Mouse (Mus musculus): Measurements from ENCODE around the gene Gm10320. TPM values are rescaled to one million over a fixed set of nuclear protein-coding genes. Genes with fewer than 3 reads are reported as not detected.

Gene Gm10320
- total and polyA plus RNA-seq, 3 experiments, result 0.60 to 0.93 TPM; not detected in 1

DNA sequence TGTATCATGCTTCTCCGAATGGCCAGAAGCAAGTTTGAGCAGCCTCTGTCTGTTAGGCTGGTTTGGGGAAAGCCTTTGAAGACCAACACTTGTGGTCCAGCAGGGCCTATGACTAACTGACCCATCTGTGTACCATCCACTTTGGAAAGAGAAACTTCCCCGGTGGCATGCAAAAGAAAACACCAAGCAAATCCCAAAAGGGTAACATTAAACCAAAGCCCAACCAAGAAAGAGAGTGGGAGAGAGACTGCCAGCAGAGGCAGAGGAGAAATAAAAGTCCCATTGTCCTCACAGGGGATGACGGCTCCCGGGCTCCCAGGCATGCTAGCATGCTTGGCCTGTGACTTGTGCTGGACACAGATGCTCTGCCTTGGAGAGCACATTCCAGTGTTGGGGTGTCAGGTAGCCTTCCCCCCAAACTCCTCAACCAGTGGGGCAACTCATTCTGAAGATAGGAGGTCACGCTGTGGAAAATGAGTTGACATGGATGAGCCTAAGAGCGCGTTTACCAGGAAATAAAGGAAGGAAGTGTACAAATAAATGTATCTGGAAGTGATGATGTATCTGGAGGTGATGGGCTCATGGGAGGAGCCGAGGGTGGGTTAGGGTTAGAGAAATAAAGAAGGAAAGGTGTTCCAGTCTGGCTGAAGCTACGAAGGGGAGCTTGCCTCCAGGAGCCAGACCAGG, 911 bp upstream of the Gm10320 start:
- no peaks in the 10 kb centered on the region for H3K36me3 ChIP-seq (replicated peaks)
- no peak overlapping the region for H3K4me3 ChIP-seq (ENCODE audit: low read depth, low read length)
- no peak for ATAC-seq (ENCODE audit: extremely low read depth, insufficient number of reproducible peaks, low FRiP score, poor library complexity, severe bottlenecking)
- H3K27me3 ChIP-seq (ENCODE audit: insufficient read depth, low read length), result no peaks in the 10 kb centered on the region; the same call in 1 of the 2 replicates
- TF ChIP-seq GATA1 (IDR thresholded peaks at IDR 0.05; ENCODE audit: borderline replicate concordance, low read length) (no peak), TAL1 (conservative IDR thresholded peaks at IDR 0.05; ENCODE audit: low read depth, low read length) (no peak), GATA2 (IDR thresholded peaks at IDR 0.05; ENCODE audit: borderline replicate concordance, low read depth, low read length) (no peak), POLR2AphosphoS5 (IDR thresholded peaks at IDR 0.05; ENCODE audit: insufficient replicate concordance, low read depth, low read length) (no peak)
- H3K4me1 ChIP-seq (ENCODE audit: insufficient read depth, low read depth, low read length), result no peaks in the 10 kb centered on the region
- H3K9me3 ChIP-seq (replicated peaks), result 0 out of 2 replicates have a peak, but pooled peaks cover 4% of the 10 kb centered on the region
- DNase-seq (ENCODE audit: low spot score), result no peak

DNA sequence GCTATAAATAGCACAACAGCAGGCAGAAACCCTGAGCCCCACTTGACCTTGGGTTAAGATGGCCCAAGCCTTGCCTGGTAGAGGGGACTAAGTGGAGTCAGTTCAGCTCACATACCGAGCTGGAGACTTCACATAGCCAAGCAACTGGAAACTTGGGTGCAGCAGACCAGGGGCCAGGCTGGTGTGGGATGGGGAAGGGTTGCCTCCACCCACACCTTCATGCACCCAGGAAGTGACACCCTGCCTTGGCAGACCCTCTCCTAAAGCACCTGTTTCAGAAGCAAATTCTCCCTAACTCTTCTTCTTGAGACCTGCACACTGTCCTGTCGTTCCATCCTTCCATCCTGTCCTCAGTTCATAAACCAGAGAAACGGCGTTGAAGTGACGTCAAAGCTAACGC, 5.1 kb downstream of the Gm10320 start:
- Histone ChIP-seq H3K4me1 (ENCODE audit: insufficient read depth, low read depth, low read length) (no peaks in the 10 kb centered on the region), H3K27me3 (ENCODE audit: insufficient read depth, low read length) (no peaks in the 10 kb centered on the region; the same call in 1 of the 2 replicates), H3K36me3 (replicated peaks) (no peaks in the 10 kb centered on the region), H3K4me3 (ENCODE audit: low read depth, low read length) (no peak overlapping the region), H3K9me3 (replicated peaks) (no peaks in the 10 kb centered on the region)
- ATAC-seq (ENCODE audit: extremely low read depth, insufficient number of reproducible peaks, low FRiP score, poor library complexity, severe bottlenecking), result no peak
- DNase-seq (ENCODE audit: low spot score), result no peak
- TF ChIP-seq CTCF (IDR thresholded peaks at IDR 0.05; ENCODE audit: low read depth, low read length) (no peak), GATA1 (IDR thresholded peaks at IDR 0.05; ENCODE audit: borderline replicate concordance, low read length) (no peak), TAL1 (conservative IDR thresholded peaks at IDR 0.05; ENCODE audit: low read depth, low read length) (no peak), POLR2AphosphoS5 (IDR thresholded peaks at IDR 0.05; ENCODE audit: insufficient replicate concordance, low read depth, low read length) (no peak), GATA2 (IDR thresholded peaks at IDR 0.05; ENCODE audit: borderline replicate concordance, low read depth, low read length) (no peak)

DNA sequence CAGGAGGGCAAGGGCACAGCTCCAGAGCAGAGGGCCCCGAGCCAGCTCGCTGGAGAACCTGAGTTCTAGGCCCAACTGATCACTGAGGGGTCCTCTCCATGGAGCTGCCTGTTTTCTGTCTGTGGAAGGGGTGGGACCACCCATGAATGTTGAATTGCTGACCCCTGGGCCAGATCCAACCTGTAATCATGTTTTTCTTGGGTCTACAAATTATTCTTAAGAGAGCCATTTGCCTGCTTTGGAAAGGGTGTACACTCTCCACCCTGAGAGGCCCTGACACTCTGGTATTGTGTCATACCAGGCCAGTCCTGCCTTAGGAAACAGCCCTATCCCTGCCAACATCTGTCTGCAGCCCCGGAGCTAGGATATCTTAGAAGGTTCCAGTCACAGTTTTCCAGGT, 5.6 kb downstream of the Gm10320 start:
- no peak for ATAC-seq (ENCODE audit: extremely low read depth, insufficient number of reproducible peaks, low FRiP score, poor library complexity, severe bottlenecking)
- no peak for TF ChIP-seq POLR2AphosphoS5 (IDR thresholded peaks at IDR 0.05; ENCODE audit: insufficient replicate concordance, low read depth, low read length)
- no peak for TF ChIP-seq TAL1 (conservative IDR thresholded peaks at IDR 0.05; ENCODE audit: low read depth, low read length)
- TF ChIP-seq GATA1 (IDR thresholded peaks at IDR 0.05; ENCODE audit: borderline replicate concordance, low read length), result no peak
- no peak for TF ChIP-seq CTCF (IDR thresholded peaks at IDR 0.05; ENCODE audit: low read depth, low read length)
- no peak for TF ChIP-seq GATA2 (IDR thresholded peaks at IDR 0.05; ENCODE audit: borderline replicate concordance, low read depth, low read length)
- Histone ChIP-seq H3K9me3 (replicated peaks) (no peaks in the 10 kb centered on the region), H3K27me3 (ENCODE audit: insufficient read depth, low read length) (no peaks in the 10 kb centered on the region; the same call in 1 of the 2 replicates), H3K4me1 (ENCODE audit: insufficient read depth, low read depth, low read length) (no peaks in the 10 kb centered on the region), H3K36me3 (replicated peaks) (no peaks in the 10 kb centered on the region), H3K4me3 (ENCODE audit: low read depth, low read length) (no peak overlapping the region)
- DNase-seq (ENCODE audit: low spot score), result no peak

DNA sequence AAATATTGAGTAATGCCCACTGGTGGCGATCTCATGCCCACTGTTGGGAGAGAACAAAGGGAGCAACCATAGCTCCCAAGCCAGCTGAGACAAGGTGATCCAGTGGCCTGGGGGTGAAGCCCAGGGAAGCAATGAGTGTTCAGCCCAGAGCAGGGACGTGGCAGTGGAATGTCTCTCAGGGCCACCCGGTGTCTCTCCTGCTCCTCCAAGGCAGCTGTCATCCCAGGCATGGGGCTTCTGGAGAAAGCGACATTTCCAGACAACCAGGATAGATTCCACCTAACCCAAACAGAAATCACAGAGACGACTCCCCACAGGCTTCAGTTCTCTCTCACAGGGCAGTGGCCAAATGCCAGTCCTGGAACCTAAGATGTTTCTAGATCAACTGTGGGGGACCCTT, 6.4 kb downstream of the Gm10320 start:
- no peaks in the 10 kb centered on the region for H3K4me1 ChIP-seq (ENCODE audit: insufficient read depth, low read depth, low read length)
- ATAC-seq (ENCODE audit: extremely low read depth, insufficient number of reproducible peaks, low FRiP score, poor library complexity, severe bottlenecking), result no peak
- no peak for TF ChIP-seq GATA2 (IDR thresholded peaks at IDR 0.05; ENCODE audit: borderline replicate concordance, low read depth, low read length)
- TF ChIP-seq CTCF (IDR thresholded peaks at IDR 0.05; ENCODE audit: low read depth, low read length), result no peak
- TF ChIP-seq TAL1 (conservative IDR thresholded peaks at IDR 0.05; ENCODE audit: low read depth, low read length), result no peak
- no peak for TF ChIP-seq POLR2AphosphoS5 (IDR thresholded peaks at IDR 0.05; ENCODE audit: insufficient replicate concordance, low read depth, low read length)
- no peak for TF ChIP-seq GATA1 (IDR thresholded peaks at IDR 0.05; ENCODE audit: borderline replicate concordance, low read length)

DNA sequence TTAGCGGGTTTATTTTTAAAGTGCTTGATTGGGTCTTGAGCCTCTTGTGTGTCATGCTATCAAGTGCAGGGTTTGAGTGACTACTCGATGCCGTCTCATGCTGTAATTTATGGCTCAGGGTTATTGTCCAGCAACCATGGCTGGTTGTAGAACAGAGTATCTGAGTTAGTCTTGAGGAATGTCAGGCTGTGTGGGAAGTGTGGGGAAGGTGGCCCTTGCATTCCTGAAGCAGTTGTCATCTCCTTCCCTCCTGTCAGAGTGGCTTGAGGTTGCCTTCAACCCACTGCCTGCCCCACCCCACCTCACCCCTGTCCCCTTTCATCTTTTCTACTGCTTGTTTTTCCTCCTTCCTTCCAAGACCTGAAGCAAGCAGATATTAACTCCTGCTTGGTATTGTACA, 13.8 kb downstream of the Gm10320 start:
- peaks cover 9% of the 10 kb centered on the region for H3K27me3 ChIP-seq (ENCODE audit: insufficient read depth, low read length)
- TF ChIP-seq GATA2 (IDR thresholded peaks at IDR 0.05; ENCODE audit: borderline replicate concordance, low read depth, low read length) (no peak), POLR2AphosphoS5 (IDR thresholded peaks at IDR 0.05; ENCODE audit: insufficient replicate concordance, low read depth, low read length) (no peak), TAL1 (conservative IDR thresholded peaks at IDR 0.05; ENCODE audit: low read depth, low read length) (no peak), CTCF (IDR thresholded peaks at IDR 0.05; ENCODE audit: low read depth, low read length) (no peak), GATA1 (IDR thresholded peaks at IDR 0.05; ENCODE audit: borderline replicate concordance, low read length) (no peak)
- H3K4me3 ChIP-seq (ENCODE audit: low read depth, low read length), result no peak overlapping the region
- ATAC-seq (ENCODE audit: extremely low read depth, insufficient number of reproducible peaks, low FRiP score, poor library complexity, severe bottlenecking) (no peak), DNase-seq (ENCODE audit: low spot score) (no peak)
- no peaks in the 10 kb centered on the region for H3K36me3 ChIP-seq (replicated peaks)
- H3K4me1 ChIP-seq (ENCODE audit: insufficient read depth, low read depth, low read length), result no peaks in the 10 kb centered on the region
- H3K9me3 ChIP-seq (replicated peaks), result no peaks in the 10 kb centered on the region

More for the DNA sequence above, 6.4 kb downstream of the Gm10320 start:
- H3K27me3 ChIP-seq (ENCODE audit: insufficient read depth, low read length), result no peaks in the 10 kb centered on the region; the same call in 1 of the 2 replicates
- no peaks in the 10 kb centered on the region for H3K9me3 ChIP-seq (replicated peaks)
- no peak overlapping the region for H3K4me3 ChIP-seq (ENCODE audit: low read depth, low read length)
- no peaks in the 10 kb centered on the region for H3K36me3 ChIP-seq (replicated peaks)
- DNase-seq (ENCODE audit: low spot score), result no peak

DNA sequence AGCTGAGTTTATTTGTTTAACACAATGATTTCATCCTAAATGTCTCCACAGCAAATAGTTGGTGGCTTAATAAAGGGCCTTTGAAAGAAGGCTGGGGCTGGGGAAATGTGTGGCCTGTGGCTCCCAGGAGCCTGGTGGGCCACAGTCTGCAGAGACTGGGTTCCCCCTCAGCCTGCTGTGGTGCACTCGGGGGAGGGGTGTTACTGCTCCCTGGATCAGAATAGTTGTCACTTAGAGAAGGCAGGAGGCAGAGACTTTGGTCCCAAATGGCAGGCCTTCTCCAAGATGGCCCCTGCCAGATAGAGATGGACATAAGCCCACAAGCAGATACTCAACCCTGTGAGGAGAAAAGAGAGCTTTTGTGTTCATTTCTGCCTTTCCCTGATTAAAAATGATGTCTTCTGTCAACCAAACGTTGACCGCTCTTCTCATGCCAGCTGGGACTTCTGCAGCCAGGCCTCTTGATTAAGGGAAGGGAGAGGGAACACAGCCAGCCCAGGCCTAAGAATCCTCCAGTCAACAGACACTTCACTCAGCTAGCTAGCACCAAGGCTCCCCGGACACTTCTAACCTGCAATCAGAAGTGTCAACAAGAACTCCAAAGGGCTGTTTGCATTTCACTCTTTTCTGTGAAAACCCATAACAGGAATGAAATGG, 14.8 kb downstream of the Gm10320 start:
- DNase-seq (ENCODE audit: low spot score), result no peak
- no peaks in the 10 kb centered on the region for H3K36me3 ChIP-seq (replicated peaks)
- no peak for ATAC-seq (ENCODE audit: extremely low read depth, insufficient number of reproducible peaks, low FRiP score, poor library complexity, severe bottlenecking)
- H3K27me3 ChIP-seq (ENCODE audit: insufficient read depth, low read length), result peaks cover 12% of the 10 kb centered on the region
- no peaks in the 10 kb centered on the region for H3K4me1 ChIP-seq (ENCODE audit: insufficient read depth, low read depth, low read length)
- no peak overlapping the region for H3K4me3 ChIP-seq (ENCODE audit: low read depth, low read length)
- no peaks in the 10 kb centered on the region for H3K9me3 ChIP-seq (replicated peaks)
- TF ChIP-seq POLR2AphosphoS5 (IDR thresholded peaks at IDR 0.05; ENCODE audit: insufficient replicate concordance, low read depth, low read length), result no peak
- no peak for TF ChIP-seq GATA2 (IDR thresholded peaks at IDR 0.05; ENCODE audit: borderline replicate concordance, low read depth, low read length)
- TF ChIP-seq TAL1 (conservative IDR thresholded peaks at IDR 0.05; ENCODE audit: low read depth, low read length), result no peak
- no peak for TF ChIP-seq GATA1 (IDR thresholded peaks at IDR 0.05; ENCODE audit: borderline replicate concordance, low read length)
- TF ChIP-seq CTCF (IDR thresholded peaks at IDR 0.05; ENCODE audit: low read depth, low read length), result no peak
